Mouse (Mus musculus) heart, postnatal 4 days (tissue): ENCODE measurements around the gene Spock1. TPM values are rescaled to one million over a fixed set of nuclear protein-coding genes. Genes with fewer than 3 reads are reported as not detected.

Experiments used
- DNase-seq: peaks from one replicate; pipeline ENCODE4 v3.0.0; 2021
- total RNA-seq, 2 experiments: library from RNA; stranded (reverse); gene quantifications; 2 replicates each; pipeline ENCODE4 v1.2.3; 2021

The Spock1 gene
- total RNA-seq, 2 experiments from 2014 or later = 1.5 to 1.8 TPM

- no peak for DNase-seq
These were observed 185.7 kb downstream of the Spock1 start for GRCm38 (mm10) chr13:57722329-57722936.

- DNase-seq = no peak
These were observed 186.4 kb downstream of the Spock1 start for GRCm38 (mm10) chr13:57721524-57722279.

GRCm38 (mm10) chr13:57718087-57718486 lies 190.0 kb downstream of the Spock1 start:
- no peak for DNase-seq

DNA sequence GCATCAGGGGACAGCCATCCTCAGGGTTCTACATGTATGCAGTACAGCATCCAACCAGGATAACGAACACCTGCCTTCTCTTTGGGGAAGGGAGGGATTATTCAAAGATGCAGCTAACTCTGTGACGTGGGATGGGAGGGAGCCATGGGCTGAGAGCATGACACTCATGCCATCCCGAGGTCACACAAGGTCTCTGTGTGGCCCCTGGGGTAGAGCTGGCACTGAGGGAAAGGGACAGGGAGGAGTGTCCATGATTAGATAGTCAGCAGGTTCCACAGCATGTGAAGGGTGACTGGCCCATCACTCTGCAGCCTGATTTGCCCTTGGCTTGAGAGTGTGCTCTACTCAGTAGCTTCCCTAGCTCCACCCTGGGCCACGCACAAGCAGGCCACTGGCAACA lies 195.2 kb downstream of the Spock1 start:
- DNase-seq = no peak

GRCm38 (mm10) chr13:57708425-57708824 lies 199.7 kb downstream of the Spock1 start:
- no peak for DNase-seq

- no peak for DNase-seq
These were observed 205.2 kb downstream of the Spock1 start for GRCm38 (mm10) chr13:57702966-57703365.

GRCm38 (mm10) chr13:57696685-57697084 lies 211.4 kb downstream of the Spock1 start:
- DNase-seq = no peak

GRCm38 (mm10) chr13:57688926-57689325 lies 219.2 kb downstream of the Spock1 start:
- no peak for DNase-seq

- no peak for DNase-seq
These were observed 221.7 kb downstream of the Spock1 start for GRCm38 (mm10) chr13:57686437-57686836.

- no peak for DNase-seq
These were observed 222.9 kb downstream of the Spock1 start for GRCm38 (mm10) chr13:57685201-57685600.

GRCm38 (mm10) chr13:57679591-57679990 lies 228.5 kb downstream of the Spock1 start:
- no peak for DNase-seq

GRCm38 (mm10) chr13:57676820-57677219 lies 231.3 kb downstream of the Spock1 start:
- no peak for DNase-seq

DNA sequence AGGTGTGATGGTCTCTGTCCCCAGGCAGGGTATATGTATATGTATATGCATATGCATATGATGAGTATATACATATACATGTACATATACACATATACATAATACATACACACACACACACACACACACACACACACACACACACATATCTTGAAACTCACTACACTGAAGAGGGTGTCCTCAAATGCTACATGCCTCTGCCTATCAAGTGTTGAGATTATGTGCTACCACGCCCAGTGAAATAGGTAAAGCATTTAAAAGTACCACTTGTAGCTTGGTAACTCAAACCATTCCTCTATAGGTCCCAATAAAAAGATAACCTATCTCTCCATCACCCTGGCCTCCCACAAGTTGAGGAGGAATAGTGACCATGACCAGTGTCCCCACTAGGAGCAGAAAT lies 234.7 kb downstream of the Spock1 start:
- no peak for DNase-seq

GRCm38 (mm10) chr13:57672762-57673161 lies 235.4 kb downstream of the Spock1 start:
- DNase-seq = no peak

DNA sequence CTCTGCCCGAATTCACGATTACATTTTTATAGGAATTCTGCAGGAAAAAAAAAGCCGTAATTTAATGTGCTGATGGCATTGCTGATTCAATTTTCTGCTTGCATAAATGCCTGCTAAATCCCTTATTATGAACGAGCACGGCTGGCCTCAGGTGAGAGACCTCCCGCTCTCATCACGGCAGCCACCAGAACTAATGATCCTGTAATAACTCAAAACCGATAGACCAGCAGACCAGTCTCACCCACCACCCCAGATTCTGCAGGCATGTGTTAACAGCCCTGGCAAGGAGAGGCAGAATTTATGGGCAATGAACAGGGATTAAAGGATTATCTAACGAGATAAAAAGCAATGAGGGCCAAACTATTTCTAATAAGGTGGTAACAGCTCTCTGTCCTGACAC lies 236.2 kb downstream of the Spock1 start:
- DNase-seq = no peak

DNA sequence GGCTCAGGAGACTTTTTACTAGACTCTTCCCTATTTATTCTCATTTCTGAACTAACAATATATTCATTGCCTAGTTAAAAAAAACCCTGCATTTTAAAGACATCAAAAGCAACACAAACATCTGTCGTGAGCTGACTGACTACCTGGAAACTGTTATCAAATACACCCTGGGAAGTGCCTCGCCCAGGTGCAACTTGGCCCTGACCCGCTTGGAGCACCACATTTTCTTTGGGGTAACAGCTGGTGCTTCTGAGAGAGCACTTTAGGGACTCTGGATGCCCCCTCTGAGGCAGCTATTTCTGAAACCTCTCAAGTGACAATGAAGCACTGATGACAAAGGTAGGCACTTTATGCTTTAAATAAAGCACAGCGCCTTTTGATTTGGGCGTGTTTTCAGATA lies 236.8 kb downstream of the Spock1 start:
- DNase-seq = no peak

- DNase-seq = no peak
These were observed 240.5 kb downstream of the Spock1 start for GRCm38 (mm10) chr13:57667621-57668020.

DNA sequence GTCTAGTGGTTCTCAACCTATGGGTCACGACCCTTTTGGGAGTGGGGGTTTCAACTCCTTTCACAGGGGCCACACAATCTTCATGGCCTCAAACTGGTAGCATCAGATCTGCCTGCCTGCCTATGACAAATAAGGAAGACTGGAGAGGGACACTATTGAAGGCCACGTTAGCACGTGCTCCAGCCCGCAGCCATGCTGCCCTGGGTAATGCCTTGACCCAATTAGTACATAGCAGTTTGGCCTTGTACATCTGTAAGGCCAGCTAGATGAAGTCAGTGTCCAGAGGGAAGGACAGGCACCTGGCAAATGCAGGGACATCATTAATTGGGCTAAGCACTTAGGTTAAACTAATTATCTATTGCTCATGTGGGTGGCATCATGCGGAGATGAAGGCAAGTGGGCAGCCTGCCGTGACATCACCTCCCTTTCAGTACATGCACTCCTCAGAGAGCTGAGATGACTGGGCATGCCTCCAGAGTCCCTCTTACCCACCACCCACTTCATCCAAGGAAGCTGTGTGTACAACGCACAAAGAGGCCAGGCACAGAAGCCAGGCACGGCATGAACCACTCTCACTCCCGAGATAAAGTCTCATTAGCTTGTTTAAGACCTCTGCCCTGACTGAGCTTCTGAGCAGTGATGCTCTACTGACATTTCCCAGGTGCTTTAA lies 241.8 kb downstream of the Spock1 start:
- DNase-seq = no peak

DNA sequence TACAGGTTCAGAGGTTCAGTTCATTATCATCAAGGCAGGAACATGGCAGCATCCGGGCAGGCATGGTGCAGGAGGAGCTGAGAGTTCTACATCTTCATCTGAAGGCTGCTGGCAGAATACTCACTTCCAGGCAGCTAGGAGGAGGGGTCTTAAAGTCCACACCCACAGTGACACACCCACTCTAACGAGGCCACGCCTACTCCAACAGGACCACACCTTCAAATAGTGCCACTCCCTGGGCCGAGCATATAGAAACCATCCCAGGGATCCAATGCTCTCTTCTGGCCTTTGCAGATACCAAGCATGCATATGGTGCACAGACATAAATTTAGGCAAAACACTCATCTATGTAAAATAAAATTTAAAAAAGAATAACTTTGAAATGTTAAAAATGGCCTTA lies 245.6 kb downstream of the Spock1 start:
- no peak for DNase-seq

DNA sequence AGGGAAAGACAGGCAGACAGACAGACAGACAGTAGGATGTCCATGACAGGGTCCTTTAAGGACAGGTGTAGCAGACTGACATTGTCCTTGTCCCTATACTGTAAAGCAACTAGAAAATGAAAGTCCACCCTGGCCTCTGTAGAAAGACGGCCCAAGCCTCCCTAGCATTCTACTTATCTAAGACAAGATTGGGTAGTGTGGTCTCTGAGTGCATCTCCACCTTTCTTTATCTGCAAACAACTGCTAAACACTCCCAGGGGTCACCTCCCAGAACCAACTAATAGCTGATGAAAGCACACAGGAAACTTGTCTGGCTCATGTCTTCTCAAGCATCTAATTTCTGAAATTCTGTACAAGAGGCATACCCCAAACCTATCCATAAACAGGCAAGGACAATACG lies 247.6 kb downstream of the Spock1 start:
- no peak for DNase-seq

DNA sequence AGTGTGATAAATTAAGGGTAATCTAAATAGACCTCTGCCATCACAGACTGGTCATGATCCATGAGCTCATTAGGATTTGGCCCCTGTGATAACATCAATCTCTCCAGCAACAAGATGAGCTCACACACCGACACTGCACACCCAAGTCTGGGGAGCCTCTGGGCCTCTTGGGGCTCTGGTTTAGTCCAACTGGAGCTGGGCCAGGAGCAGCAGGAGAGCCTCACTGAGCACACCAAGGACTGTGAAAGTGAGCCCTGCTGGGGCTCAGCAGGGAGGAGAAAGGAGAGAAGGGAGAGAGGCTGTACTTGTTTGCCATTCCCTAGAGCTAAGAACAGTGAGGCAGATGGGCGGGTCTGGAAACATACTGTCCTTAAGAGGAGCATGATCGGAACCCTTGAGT lies 248.3 kb downstream of the Spock1 start:
- no peak for DNase-seq

- DNase-seq = peak; percentile 11
These were observed 251.5 kb downstream of the Spock1 start for GRCm38 (mm10) chr13:57656606-57657005.

DNA sequence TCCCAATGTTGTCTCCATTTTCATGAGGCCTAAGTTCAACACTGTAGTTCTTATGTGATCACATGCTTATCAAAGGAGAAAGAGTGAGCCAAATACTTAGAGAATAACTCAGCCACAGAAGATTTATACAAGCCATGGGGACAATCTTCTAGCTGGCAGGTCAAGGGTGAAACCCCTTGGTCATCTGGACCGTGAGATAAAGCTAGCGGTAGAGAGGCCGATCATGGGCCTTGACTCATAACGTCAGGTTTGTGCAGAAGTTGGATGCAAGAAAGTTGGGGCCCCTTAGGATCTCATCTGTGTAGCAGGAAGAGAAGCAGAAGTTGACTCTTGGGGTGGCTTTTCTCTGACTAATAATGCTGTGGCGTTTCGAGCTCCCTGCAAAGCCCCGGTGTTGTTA lies 253.8 kb downstream of the Spock1 start:
- no peak for DNase-seq

- no peak for DNase-seq
These were observed 256.9 kb downstream of the Spock1 start for GRCm38 (mm10) chr13:57651236-57651635.
